Mouse (Mus musculus) cerebellum, adult 2 months (tissue): Measurements from ENCODE around the gene Slamf7. TPM values are rescaled to one million over a fixed set of nuclear protein-coding genes. Genes with fewer than 3 reads are reported as not detected.
"Not testable (repeated sequence)": the region's sequence is repeated elsewhere in the genome, so short reads cannot be mapped to it uniquely, and the experiment has no call there.

ENCODE experiments used
- DNase-seq, 2 experiments: peaks; one replicate each; pipeline ENCODE4 v3.0.0; 2021
- H3K27ac ChIP-seq: fragments of 200-500 bp; 2 replicates; pipeline ENCODE4 v1.5.1; 2012; ENCODE audit warnings: low read length, control low read depth, inconsistent platforms; ENCODE audit not compliant: insufficient read depth
- H3K27me3 ChIP-seq: fragments of 200-500 bp; 2 replicates; pipeline ENCODE4 v1.6.1; 2012; ENCODE audit warnings: inconsistent platforms, mild to moderate bottlenecking, low read length, moderate library complexity; ENCODE audit not compliant: control insufficient read depth, insufficient read depth
- H3K4me1 ChIP-seq: fragments of 200-500 bp; 2 replicates; pipeline ENCODE4 v1.6.1; 2011; ENCODE audit warnings: low read length; ENCODE audit not compliant: control insufficient read depth, insufficient read depth
- H3K4me3 ChIP-seq: fragments of 200-500 bp; replicated peaks from 2 replicates; pipeline ENCODE3; 2011; ENCODE audit warnings: mild to moderate bottlenecking, low read depth, low read length, control low read depth; ENCODE audit not compliant: insufficient read depth
- CTCF ChIP-seq: fragments of 200-500 bp; IDR thresholded peaks from 2 replicates; pipeline ENCODE4 v1.5.1; 2011; ENCODE audit warnings: low read depth, mild to moderate bottlenecking, control low read depth, low read length, moderate library complexity, borderline replicate concordance; ENCODE audit not compliant: insufficient read depth
- POLR2A ChIP-seq: fragments of 200-500 bp; IDR thresholded peaks from 2 replicates; pipeline ENCODE4 v1.6.1; 2011; ENCODE audit warnings: low read length, control low read depth, borderline replicate concordance; ENCODE audit not compliant: insufficient read depth
- WGBS: fragments of 180-500 bp; shearing (Covaris S2); methylation state at CpG from one replicate; pipeline ENCODE4 v1.1.7; 2018; 5-methylcytosine and 5-hydroxymethylcytosine counted together
- polyA plus RNA-seq: library from polyadenylated mRNA; depleted of rRNA; stranded (reverse); fragments of >200 nt; gene quantifications from 2 replicates; pipeline ENCODE4 v1.2.3, GENCODE M21; 2012

The Slamf7 gene
- polyA plus RNA-seq, 1 experiment, result 0.03 TPM

DNA sequence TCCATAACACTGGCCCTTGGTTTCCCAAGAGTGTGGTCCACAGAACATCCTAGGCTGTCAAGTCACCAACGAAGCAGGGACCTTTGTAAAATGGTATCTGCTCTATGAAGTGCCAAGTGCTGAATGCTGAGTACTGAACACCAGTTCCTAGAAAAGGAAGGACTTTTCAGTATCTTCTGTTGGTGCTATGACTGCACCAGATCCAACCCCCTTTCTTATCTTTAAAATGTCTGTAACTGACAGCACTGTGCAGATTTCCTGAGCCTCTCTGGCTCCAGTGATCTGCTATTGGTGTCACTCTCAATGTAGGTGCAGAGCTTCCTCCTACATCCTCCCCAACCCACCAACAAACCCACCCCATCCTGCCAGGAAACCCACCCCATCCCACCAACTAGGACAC lies 21.6 kb upstream of the Slamf7 start:
- 73% methylated on average over 1 of the region's 1 CpGs for WGBS
- H3K27me3 ChIP-seq, result no peaks in the 10 kb centered on the region

DNA sequence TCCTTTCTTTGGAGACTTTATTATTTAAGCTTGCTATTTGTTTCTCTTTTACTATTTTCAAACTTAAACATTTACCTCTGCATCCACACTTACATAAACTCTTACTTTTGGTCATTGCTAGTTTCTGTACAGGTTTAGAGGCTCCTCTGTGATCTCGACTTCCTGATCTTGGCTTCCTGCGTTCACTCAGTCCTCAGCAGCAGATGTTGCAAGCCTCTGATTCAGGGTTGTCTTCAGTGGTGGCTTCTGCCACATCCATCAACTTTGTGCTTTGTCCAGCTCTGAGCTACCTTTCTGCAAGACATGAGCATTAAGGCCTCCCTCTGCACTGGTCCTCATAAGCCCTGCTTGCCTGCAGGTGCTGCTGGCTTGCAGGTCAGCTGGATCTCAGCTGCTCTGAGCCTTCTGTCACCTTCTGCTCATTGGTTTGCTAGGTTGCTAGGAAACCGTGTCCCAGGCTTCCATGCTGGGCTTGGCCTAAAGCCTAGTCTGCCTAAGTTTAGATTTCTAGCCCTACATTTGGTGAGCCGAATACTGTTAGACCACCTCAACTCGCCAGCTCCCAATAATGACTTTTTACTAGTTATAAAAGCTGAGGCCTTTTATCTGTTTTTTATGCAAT lies 20.1 kb upstream of the Slamf7 start:
- Histone ChIP-seq H3K27ac (no peak overlapping the region), H3K4me3 (no peak overlapping the region), H3K27me3 (no peaks in the 10 kb centered on the region), H3K4me1 (no peaks in the 10 kb centered on the region)
- DNase-seq, result peak; percentile 36 to 68
- TF ChIP-seq POLR2A (no peak), CTCF (no peak)
- 13% methylated on average over 5 of the region's 5 CpGs for WGBS

More for the DNA sequence above, 21.6 kb upstream of the Slamf7 start:
- TF ChIP-seq POLR2A (no peak), CTCF (no peak)
- H3K4me1 ChIP-seq, result no peaks in the 10 kb centered on the region
- DNase-seq, result no peak
- no peak overlapping the region for H3K4me3 ChIP-seq
- H3K27ac ChIP-seq, result no peak overlapping the region

GRCm38 (mm10) chr1:171672451-171672850 lies 19.6 kb upstream of the Slamf7 start:
- H3K4me3 ChIP-seq, H3K27me3 ChIP-seq, DNase-seq, H3K27ac ChIP-seq, H3K4me1 ChIP-seq: not testable (repeated sequence)
- 90% methylated on average over 2 of the region's 2 CpGs for WGBS

GRCm38 (mm10) chr1:171667160-171667559 lies 14.3 kb upstream of the Slamf7 start:
- H3K27me3 ChIP-seq, result no peaks in the 10 kb centered on the region
- H3K27ac ChIP-seq, result no peak overlapping the region
- H3K4me1 ChIP-seq, result no peaks in the 10 kb centered on the region
- DNase-seq, result no peak
- no peak overlapping the region for H3K4me3 ChIP-seq
- TF ChIP-seq POLR2A (no peak), CTCF (no peak)
- WGBS, result 85% methylated on average over 1 of the region's 1 CpGs

DNA sequence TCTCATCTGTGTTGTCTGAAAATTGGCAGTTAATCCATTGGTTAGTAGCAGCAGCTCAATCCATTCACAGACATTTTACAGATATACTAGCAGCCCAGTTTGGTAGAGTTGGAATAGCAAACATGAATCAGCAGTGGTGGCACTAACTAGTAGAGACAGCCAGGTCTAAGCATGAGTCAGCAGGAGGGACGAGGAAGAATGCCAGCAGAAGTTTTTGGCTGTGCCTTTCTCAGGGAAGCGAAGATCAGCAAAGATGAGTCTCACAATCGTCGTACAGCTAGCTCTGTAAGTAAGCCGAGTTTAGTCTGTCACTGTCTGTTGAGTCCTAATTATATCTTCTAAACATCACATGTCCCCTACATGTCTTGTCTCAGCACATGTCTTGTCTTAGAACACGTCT lies 13.5 kb upstream of the Slamf7 start:
- TF ChIP-seq CTCF (no peak), POLR2A (no peak)
- Histone ChIP-seq H3K27ac (no peak overlapping the region), H3K4me3 (no peak overlapping the region), H3K4me1 (no peaks in the 10 kb centered on the region), H3K27me3 (no peaks in the 10 kb centered on the region)
- WGBS, result 68% methylated on average over 6 of the region's 6 CpGs
- DNase-seq, result no peak

- DNase-seq, result no peak
- WGBS, result 86% methylated on average over 2 of the region's 2 CpGs
- Histone ChIP-seq H3K27me3 (no peaks in the 10 kb centered on the region), H3K4me3 (no peak overlapping the region), H3K4me1 (no peaks in the 10 kb centered on the region), H3K27ac (no peak overlapping the region)
- TF ChIP-seq CTCF (no peak), POLR2A (no peak)
Measured at GRCm38 (mm10) chr1:171663757-171664156, 10.9 kb upstream of the Slamf7 start.

DNA sequence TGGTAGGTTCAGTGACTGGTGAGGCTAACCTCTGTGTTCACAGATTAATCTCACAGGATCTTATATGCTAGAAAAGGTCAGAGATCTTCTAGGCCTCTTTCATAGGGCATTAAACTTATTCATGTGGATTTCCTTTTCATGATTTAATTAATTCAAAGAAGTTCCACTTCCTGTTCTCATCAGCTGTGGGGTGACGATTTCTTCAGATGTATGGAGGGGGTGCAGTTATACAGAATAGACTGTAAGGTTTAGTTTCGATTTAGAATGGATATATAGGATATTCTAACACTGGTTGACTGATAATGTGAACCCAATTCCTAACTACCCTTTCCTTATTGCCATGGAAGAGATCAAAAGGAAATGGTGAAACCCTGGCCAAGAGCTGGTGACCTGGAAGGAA lies 8.6 kb upstream of the Slamf7 start:
- Histone ChIP-seq H3K27me3 (no peaks in the 10 kb centered on the region), H3K4me1 (no peaks in the 10 kb centered on the region), H3K27ac (no peak overlapping the region), H3K4me3 (no peak overlapping the region)
- TF ChIP-seq CTCF (no peak), POLR2A (no peak)
- 52% methylated on average over 2 of the region's 2 CpGs for WGBS
- DNase-seq, result no peak

DNA sequence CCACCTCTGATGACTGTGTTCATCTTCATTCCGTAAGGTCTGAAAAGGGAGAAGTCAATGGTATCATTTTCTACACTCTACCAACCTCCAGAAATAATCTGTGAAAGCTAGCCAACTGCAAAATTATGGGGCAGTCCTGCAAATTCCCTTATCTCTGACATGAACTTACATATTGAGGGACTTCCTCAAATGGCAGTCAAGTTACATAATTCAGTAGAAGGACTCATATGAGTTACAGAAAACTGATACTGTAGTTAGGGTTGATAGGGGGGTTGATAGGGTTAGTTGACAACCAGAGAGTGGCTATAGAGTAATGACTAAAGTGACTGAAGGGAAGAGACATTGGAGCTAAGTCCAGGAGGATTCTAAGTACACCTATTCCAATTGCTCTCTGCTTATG lies 7.6 kb upstream of the Slamf7 start:
- no peak for DNase-seq
- no peak for TF ChIP-seq POLR2A
- no peak for TF ChIP-seq CTCF
- H3K4me1 ChIP-seq, result no peaks in the 10 kb centered on the region
- no peak overlapping the region for H3K27ac ChIP-seq
- 91% methylated on average over 1 of the region's 1 CpGs for WGBS
- no peaks in the 10 kb centered on the region for H3K27me3 ChIP-seq
- no peak overlapping the region for H3K4me3 ChIP-seq

DNA sequence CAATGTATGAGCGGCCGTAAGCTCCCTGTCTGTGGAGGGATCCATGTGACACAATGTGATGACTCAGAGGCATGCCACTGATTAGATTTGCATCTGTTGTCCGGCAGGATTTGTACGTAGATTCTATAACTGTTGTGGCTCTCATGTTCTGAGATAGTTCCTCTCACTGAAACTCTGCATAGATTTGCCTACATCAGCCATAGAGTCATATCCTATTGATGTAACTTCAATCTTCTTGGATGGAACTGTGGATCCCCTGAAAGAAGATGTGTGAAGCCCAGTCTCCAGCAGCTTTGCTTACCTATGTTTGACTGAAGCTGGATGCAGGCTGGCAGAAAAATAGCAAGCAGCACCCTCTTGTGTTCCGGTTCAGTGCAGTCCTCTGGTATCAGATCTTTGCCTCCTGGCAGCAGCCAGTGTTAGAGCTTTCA lies 5.7 kb upstream of the Slamf7 start:
- TF ChIP-seq POLR2A, result no peak
- no peak for TF ChIP-seq CTCF
- DNase-seq, result no peak
- H3K27me3 ChIP-seq, result no peaks in the 10 kb centered on the region

More for the DNA sequence above, 5.7 kb upstream of the Slamf7 start:
- 72% methylated on average over 5 of the region's 5 CpGs for WGBS
- H3K27ac ChIP-seq, result no peak overlapping the region
- H3K4me3 ChIP-seq, result no peak overlapping the region
- no peaks in the 10 kb centered on the region for H3K4me1 ChIP-seq
